Mouse (Mus musculus): ENCODE measurements around the gene Rsrc2.

DNA sequence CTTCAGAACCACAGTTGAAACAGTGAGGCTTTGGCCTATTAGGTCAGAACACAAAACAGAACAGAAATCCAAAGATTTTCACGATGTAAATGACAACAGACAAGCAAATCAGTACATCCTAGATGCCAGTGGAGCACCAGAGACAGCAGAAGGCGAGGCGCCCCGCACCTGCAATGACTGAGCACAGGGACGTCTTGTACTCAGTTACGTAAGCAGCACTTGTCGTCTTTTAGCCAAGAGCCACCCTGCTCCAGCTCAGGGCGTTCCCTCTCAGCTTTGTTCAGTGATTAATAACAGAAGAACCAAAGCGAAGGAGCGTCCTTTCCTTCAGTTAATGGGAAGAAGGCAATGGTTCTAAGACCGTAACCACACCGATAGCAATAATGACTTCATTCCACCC, 40.6 kb downstream of the Rsrc2 start:
- TF ChIP-seq CTCF (IDR thresholded peaks at IDR 0.05; ENCODE audit: low read depth) (no peak), EP300 (IDR thresholded peaks at IDR 0.05; ENCODE audit: low read depth) (no peak)

Data from heart, postnatal 0 days (tissue).